Mouse (Mus musculus): ENCODE results near the gene Tmem127.
"Not testable (repeated sequence)": the region's sequence is repeated elsewhere in the genome, so short reads cannot be mapped to it uniquely, and the experiment has no call there.

Tmem127 gene

GRCm38 (mm10) chr2:127269491-127270299 lies 22.0 kb downstream of the Tmem127 start, which contains the start of gene Stard7:
TSS of gene Stard7 (plus strand) at chr2:127270218.
- DNase-seq, result peak; percentile 93 to 94

- peak; percentile 71 to 75 for DNase-seq
Measured at GRCm38 (mm10) chr2:127270300-127271041, 22.8 kb downstream of the Tmem127 start.

- no peak for DNase-seq
Measured at GRCm38 (mm10) chr2:127271042-127271515, 23.4 kb downstream of the Tmem127 start.

GRCm38 (mm10) chr2:127272049-127272448 lies 24.3 kb downstream of the Tmem127 start:
- not testable (repeated sequence) for DNase-seq

GRCm38 (mm10) chr2:127272806-127273205 lies 25.1 kb downstream of the Tmem127 start:
- no peak for DNase-seq

- no peak for DNase-seq
Measured at GRCm38 (mm10) chr2:127274590-127274989, 26.9 kb downstream of the Tmem127 start.

- no peak for DNase-seq
Measured at GRCm38 (mm10) chr2:127275551-127276320, 28.0 kb downstream of the Tmem127 start.

- DNase-seq, result no peak
Measured at GRCm38 (mm10) chr2:127278162-127278561, 30.5 kb downstream of the Tmem127 start.

- DNase-seq, result no peak
Measured at GRCm38 (mm10) chr2:127292250-127292649, 44.5 kb downstream of the Tmem127 start.

- DNase-seq, result no peak
Measured at GRCm38 (mm10) chr2:127297001-127297805, 49.5 kb downstream of the Tmem127 start.

GRCm38 (mm10) chr2:127298056-127298455 lies 50.3 kb downstream of the Tmem127 start:
- no peak for DNase-seq

- DNase-seq, result no peak
Measured at GRCm38 (mm10) chr2:127300701-127301100, 53.0 kb downstream of the Tmem127 start.

GRCm38 (mm10) chr2:127301883-127302282 lies 54.2 kb downstream of the Tmem127 start:
- DNase-seq, result no peak

GRCm38 (mm10) chr2:127304192-127304591 lies 56.5 kb downstream of the Tmem127 start:
- not testable (repeated sequence) for DNase-seq

GRCm38 (mm10) chr2:127304609-127305210 lies 57.0 kb downstream of the Tmem127 start:
- no peak for DNase-seq

- DNase-seq, result no peak
Measured at GRCm38 (mm10) chr2:127306123-127306522, 58.4 kb downstream of the Tmem127 start.

GRCm38 (mm10) chr2:127307179-127307578 lies 59.5 kb downstream of the Tmem127 start:
- DNase-seq, result no peak

- no peak for DNase-seq
Measured at GRCm38 (mm10) chr2:127308660-127309059, 61.0 kb downstream of the Tmem127 start.

- DNase-seq, result no peak
Measured at GRCm38 (mm10) chr2:127310246-127310645, 62.5 kb downstream of the Tmem127 start.

- no peak for DNase-seq
Measured at GRCm38 (mm10) chr2:127310685-127311084, 63.0 kb downstream of the Tmem127 start.

Data from thymus, postnatal 36 days (tissue).